Mouse (Mus musculus): ENCODE data around the gene Eefsec. TPM values are rescaled to one million over a fixed set of nuclear protein-coding genes. Genes with fewer than 3 reads are reported as not detected.

Eefsec gene
- polyA plus RNA-seq, 1 experiment, result 17.9 TPM

- 72% methylated on average over 12 of the region's 12 CpGs for WGBS
- no peak for DNase-seq (ENCODE audit: low read depth, low spot score)
These were observed 217.1 kb downstream of the Eefsec start for GRCm38 (mm10) chr6:88229221-88229620.

- no peak for DNase-seq (ENCODE audit: low read depth, low spot score)
- WGBS, result 36% methylated on average over 7 of the region's 7 CpGs
These were observed 218.8 kb downstream of the Eefsec start for GRCm38 (mm10) chr6:88227537-88227936.

- WGBS, result 45% methylated on average over 5 of the region's 5 CpGs
These were observed 219.8 kb downstream of the Eefsec start for GRCm38 (mm10) chr6:88226570-88226994.

GRCm38 (mm10) chr6:88221968-88222367 is 224.4 kb downstream of the Eefsec start, which contains the start of gene Dnajb8:
Gene Dnajb8, plus strand, starts transcription at chr6:88222268.
- DNase-seq (ENCODE audit: low read depth, low spot score), result no peak
- 50% methylated on average over 10 of the region's 10 CpGs for WGBS

More at GRCm38 (mm10) chr6:88226570-88226994, 219.8 kb downstream of the Eefsec start:
- no peak for DNase-seq (ENCODE audit: low read depth, low spot score)

- WGBS, result 46% methylated on average over 4 of the region's 4 CpGs
- no peak for DNase-seq (ENCODE audit: low read depth, low spot score)
These were observed 227.2 kb downstream of the Eefsec start for GRCm38 (mm10) chr6:88219094-88219493.

GRCm38 (mm10) chr6:88216199-88216598 is 230.1 kb downstream of the Eefsec start:
- WGBS, result 63% methylated on average over 4 of the region's 4 CpGs
- DNase-seq (ENCODE audit: low read depth, low spot score), result no peak

GRCm38 (mm10) chr6:88215797-88216196 is 230.5 kb downstream of the Eefsec start:
- 43% methylated on average over 6 of the region's 6 CpGs for WGBS
- no peak for DNase-seq (ENCODE audit: low read depth, low spot score)

GRCm38 (mm10) chr6:88210182-88210581 is 236.2 kb downstream of the Eefsec start:
- 57% methylated on average over 3 of the region's 3 CpGs for WGBS
- no peak for DNase-seq (ENCODE audit: low read depth, low spot score)

- 60% methylated on average over 5 of the region's 5 CpGs for WGBS
These were observed 236.9 kb downstream of the Eefsec start for GRCm38 (mm10) chr6:88209453-88209852.

GRCm38 (mm10) chr6:88208321-88208720 is 238.0 kb downstream of the Eefsec start:
- no peak for DNase-seq (ENCODE audit: low read depth, low spot score)
- 90% methylated on average over 3 of the region's 3 CpGs for WGBS

More at GRCm38 (mm10) chr6:88209453-88209852, 236.9 kb downstream of the Eefsec start:
- DNase-seq (ENCODE audit: low read depth, low spot score), result no peak

- whole genome bisulfite sequencing, result 79% methylated on average over 10 of the region's 10 CpGs
- DNase-seq (ENCODE audit: low read depth, low spot score), result no peak
These were observed 238.8 kb downstream of the Eefsec start for GRCm38 (mm10) chr6:88207403-88208033.

Other genes with a start within 250 kb of the Eefsec start
- gene Dnajb8, start 224.3 kb downstream of the Eefsec start, polyA plus RNA-seq (2012; rRNA removed), result not detected in 2 replicates
- gene Ruvbl1, start 18.9 kb upstream of the Eefsec start, polyA plus RNA-seq (2012; rRNA removed), result 21.4 and 25.3 TPM in 2 replicates
- gene Sec61a1, start 72.4 kb upstream of the Eefsec start, polyA plus RNA-seq (2012; rRNA removed), result 327 and 360 TPM in 2 replicates
- gene Kbtbd12, start 191.4 kb upstream of the Eefsec start, polyA plus RNA-seq (2012; rRNA removed), result 0.15 and 0.16 TPM in 2 replicates

Data from large intestine, adult 2 months (tissue).